Mouse (Mus musculus) common myeloid progenitor, adult 5-6 weeks (primary cell): ENCODE results near the gene Xpnpep3. TPM values are rescaled to one million over a fixed set of nuclear protein-coding genes. Genes with fewer than 3 reads are reported as not detected.

Experiments used
- ATAC-seq: replicated peaks from 2 replicates; pipeline ENCODE4 v1.8.0; 2016; ENCODE audit warnings: low read depth, mild to moderate bottlenecking, moderate TSS enrichment, inconsistent platforms; ENCODE audit not compliant: poor library complexity, severe bottlenecking
- total RNA-seq: library from RNA; stranded (forward); fragments of 200-1000, 187-1606 nt; gene quantifications from 2 replicates; pipeline ENCODE4 v1.2.3, GENCODE M21; 2017

The Xpnpep3 gene
- total RNA-seq, 1 experiment from 2014 or later: 25.1 TPM

DNA sequence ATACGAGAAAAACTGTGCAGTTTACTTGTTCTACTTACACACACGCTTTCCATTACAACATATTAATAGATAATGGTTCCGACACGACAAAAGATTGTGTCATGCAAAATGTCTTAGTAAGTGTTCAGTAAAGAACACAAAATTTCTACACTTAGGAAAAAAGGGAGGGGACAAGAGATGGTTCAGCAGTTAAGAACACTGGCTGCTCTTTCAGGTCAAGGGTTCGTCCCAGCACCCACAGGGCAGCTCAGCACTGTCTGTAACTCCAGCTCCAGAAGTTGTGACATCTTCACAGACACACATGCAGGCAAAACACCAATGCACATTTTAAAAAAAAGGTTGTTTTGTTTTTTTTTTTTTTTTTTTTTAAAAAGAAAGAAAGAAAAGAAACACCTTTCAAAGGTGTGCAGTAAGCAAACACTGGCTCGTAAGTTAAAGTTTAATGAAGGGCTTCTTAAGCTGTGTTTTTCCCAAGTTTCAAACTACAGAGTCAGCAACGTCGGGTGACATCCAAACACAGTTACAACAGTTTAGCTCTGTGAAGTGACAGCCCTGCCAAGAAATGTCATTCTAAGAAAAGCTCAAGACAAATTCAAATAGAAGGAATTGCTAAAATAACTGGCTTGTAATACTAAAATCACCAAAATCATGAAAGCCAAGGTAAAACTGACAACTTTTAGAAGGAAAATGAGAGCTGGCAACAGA lies 5.6 kb upstream of the Xpnpep3 start:
- ATAC-seq: no peak

DNA sequence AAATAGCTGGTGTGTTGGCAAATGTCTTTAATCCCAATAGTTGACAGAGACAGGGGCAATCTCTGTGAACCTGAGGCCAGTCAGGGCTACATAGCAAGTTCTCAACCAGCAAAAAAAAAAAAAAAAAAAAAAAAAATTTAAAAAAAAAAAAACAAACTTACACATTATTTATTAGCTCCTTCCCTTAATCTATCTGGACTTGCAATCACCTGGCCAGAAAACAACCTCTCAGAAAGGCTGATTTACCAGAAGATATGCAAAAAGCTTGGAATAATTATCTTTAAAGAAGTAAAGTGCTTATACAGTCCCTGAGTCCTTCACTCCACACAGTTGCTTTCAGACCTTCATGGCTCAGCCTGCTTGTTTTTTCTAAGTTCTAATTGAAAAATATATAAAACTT lies 1.7 kb upstream of the Xpnpep3 start:
- no peak for ATAC-seq

DNA sequence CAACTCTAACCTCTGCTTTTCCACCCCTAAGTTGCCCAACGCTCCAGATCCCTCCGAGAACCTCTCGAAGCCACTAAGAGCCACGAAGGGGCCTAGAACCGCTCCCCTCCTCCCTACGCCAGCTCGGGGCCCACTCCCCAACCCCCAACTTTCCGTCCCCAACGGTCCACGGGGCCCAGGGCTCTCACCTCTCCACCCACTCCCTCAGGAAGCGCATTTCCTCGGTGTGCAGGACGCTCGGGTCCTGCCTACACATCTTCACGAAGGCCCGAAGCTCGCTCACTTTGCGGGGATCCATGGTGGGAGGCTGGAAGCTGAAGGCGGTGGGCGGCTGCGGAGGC lies 671 bp upstream of the Xpnpep3 start:
- ATAC-seq: no peak; the same call in 1 of the 2 replicates

DNA sequence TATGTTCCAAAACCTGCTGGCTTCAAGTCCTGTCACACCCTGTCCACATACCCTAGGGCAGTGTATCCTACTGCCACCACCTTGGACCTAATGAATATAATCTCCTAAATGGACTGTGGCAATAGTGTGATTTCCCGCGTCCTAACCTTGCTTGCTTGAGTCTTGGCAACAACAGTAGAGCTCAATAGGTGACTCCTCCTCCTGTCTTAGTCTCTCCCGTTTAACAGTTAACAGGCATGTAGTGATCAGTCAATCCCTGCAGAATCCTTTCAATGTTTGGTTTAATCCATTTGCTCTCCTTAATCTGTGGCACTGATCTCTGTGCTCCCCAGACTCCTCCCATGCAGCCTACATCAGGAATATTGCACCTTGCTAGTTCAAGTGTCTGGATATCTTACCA lies 5.1 kb downstream of the Xpnpep3 start:
- no peak for ATAC-seq

DNA sequence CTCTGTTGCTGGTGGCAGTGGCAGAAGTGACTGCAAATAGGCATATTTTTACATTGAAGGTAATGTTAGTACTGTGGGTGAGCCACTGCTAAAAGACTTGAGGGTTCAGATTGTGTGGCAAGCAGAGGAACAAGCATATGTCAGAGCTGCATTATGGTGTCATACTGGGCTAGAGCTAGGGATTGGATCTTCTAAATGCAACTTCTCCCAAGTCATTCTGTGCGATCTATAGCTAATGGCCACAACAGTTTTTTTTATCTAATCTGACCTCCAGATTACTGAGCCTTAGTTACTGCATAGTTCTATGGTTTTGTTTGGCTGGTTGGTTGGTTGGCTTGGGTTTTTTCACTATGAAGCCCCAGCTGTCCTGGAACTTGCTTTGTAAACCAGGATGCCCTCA lies 8.3 kb downstream of the Xpnpep3 start, which contains the start of gene Dnajb7:
Gene Dnajb7 (minus strand): TSS at position 101 of the 400 bp plus-strand sequence.
- ATAC-seq: no peak

DNA sequence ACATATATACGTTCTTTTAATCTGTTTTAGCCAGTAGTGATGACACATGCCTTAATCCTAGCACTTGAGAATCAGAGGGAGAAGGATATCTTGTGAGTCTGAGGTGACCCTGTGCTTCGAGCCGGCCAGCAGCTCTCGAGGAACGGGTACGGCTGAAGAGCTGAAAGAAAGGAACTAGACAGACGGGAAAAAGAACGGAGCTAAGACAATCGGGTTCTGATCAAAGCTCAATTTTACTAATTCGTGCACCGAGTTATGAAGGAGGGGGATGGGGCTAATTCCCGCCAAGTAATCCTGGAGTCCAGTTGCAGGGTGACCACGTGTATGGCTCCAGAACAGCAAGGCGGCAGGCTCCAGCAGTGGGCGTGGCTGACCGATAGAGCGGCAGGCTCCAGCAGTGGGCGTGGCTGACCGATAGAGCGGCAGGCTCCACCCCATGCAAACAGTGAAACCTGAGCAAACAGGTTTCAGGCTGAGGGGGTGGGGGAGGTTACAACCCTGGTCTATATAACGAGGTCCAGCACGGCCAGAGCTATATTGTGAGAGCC lies 16.9 kb downstream of the Xpnpep3 start:
- ATAC-seq: peak; percentile 80

DNA sequence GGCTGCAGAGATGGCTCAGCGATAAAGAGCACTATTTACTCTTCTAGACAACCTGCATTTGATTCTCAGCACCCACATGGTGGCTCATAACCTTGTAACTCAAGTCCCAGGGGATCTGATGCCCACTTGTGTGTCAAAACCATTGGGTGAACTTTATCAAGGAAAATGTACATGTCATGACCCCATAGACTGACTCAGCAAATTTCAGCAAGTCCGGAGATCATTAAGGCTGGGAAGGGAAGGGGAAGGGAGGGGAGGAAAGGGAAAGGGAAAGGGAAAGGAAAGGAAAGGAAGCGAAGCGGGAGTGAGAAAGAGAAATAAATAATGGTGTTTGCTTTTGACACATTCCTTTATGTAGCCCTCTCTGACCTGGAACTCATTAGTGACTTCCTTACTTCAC lies 18.1 kb downstream of the Xpnpep3 start:
- ATAC-seq: no peak

DNA sequence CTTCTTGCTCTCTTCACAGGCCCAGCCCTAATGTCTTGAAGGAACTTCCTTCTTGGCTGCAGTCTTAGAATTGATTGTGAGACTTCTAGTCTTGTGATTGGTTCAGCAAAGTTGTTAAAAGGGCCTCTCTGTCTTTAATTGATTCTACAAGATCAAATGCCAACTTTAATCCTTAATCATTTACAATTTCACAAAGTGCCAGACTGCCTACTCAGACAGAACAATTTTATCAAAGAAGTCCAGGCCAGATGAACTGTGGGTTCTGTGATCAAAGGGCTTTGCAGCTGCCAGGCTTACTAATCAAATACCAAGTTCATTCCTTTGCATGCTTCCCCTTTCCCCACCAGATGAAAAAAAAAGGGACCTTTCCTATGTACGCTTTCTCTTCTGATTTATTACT lies 21.5 kb downstream of the Xpnpep3 start:
- peak; percentile 71 for ATAC-seq

DNA sequence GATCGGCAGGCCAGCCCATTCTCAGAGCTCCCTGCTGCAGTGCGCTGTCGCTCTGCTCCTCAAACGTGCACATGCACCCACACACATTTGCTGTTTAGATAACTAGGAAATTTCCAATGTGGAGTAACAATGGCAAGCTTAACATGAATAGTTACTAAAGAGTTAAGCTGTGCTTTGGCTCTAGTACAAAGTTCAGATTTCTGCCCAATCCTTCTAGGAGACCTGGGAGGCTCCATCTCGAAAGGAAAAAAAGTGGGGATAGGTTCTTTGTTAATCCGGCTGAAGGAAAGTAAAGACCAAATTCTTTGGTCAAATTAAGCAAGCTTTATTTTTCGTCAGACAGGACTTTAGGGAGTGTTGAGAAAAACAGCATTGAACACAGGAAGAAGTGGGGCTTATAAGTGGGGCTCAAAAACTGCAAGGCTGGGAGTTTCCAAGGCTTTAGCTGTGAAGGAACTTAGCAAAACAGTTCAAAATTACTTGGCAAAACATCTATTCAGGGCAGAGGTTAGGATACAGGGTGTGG lies 22.3 kb downstream of the Xpnpep3 start:
- no peak for ATAC-seq

DNA sequence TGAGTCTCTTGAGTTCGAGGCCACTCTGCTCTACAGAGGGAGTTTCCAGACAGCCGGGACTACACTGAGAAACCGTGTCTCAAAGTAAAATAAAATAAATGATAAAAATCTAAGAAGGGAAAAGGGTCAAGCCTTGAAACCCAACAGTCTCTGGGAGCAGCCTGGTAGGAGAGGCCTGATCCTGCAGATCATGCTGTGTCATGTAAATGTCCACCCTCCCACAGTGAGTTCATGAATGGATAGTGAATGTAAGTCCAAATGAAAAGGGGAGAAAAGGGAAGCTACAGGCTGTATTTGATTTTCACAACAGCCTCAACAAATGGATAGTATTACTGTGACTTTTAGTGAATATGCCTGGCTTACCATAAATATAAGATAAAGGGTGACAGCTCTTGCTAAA lies 25.4 kb downstream of the Xpnpep3 start:
- no peak for ATAC-seq

DNA sequence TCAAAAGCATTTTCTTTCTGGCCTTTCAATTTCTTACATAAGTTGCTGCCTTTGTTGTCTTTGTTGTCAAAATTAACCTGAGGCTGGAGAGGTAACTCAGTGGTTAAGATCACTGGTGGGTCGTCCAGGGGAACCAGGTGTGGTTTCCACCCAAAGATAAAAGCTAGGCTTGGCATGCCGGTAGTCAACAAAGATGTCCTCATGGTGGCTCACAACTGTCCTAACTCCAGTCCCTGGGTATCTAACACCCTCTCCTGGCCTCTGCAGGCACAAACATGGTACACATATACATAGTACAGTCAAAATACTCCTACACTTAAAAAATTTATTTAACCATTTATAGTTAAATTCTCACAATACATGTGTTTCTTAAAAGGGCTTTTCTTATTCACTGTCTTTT lies 28.0 kb downstream of the Xpnpep3 start:
- no peak for ATAC-seq

DNA sequence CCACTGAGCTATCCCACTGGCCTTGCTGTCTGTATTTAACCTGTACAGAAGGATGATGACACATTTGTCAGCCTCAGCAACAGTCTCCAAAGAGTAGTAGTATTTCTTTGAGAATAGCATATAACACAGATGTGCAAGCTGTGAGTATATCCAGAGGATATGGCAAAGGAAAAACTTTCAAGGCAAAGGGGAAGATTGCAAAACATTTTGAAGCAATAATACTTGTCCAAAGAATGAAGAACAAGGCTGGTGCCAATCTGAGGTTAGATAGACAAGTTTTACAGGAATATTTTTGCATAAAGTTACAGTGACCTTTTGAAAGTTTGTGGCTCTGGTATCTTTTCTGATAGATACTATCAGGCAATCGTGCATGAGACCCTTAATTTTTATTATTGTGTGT lies 31.3 kb downstream of the Xpnpep3 start:
- no peak for ATAC-seq

DNA sequence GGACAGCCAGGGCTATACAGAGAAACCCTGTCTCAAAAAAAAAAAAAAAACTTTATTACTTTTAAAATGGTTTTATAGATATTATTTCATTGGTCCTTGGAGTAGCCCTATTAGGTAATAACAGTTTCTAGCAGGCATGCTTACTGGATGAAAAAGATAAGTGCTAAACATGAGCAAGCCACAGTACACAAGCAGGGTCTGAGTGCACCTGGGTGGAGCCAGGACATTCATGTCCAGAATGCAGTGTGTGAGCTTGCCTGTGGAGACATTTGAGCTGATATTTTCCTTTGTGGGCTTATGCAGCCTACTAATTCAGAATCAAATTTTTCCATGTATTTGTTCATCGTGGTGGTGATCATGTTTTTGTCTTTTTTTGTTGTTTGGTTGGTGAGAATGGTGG lies 38.4 kb downstream of the Xpnpep3 start:
- ATAC-seq: no peak

DNA sequence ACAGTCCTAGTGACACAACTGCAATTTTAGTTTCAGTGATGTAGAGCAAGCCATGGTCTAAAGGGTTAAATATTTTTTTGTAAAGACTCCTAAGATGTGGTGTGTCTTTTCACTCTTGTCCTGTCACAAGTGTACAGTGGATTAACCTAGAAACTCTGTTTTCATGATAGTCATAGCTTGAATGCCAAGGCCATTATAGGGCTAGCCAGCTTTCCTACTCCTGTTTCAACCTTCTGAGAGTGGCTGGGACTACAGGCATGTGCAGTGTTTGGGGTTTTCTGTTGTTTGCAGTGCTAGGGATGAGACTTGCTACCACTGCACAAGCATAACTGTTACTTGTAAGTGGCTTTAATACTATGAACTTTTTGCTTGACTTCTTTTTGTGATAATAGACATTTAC lies 39.3 kb downstream of the Xpnpep3 start:
- no peak for ATAC-seq

DNA sequence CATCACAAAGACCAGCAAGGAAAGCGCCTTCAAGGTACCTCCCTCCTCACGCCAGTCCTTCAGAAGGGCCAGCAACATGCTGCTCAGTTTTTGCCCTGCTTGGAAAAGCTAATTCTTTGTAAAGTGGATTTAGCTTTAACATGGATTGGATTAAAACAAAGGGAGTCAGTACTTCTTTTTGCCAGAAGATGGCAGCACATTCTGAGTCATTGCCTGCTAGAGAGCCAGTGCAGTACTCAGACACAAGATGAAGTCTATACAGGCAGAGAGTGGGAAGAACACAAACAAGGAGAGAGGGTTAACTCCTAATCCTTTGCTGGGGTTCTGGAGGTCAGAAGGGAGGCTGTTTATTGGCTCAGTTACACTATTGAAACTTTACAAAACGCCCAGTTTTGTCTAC lies 48.5 kb downstream of the Xpnpep3 start:
- ATAC-seq: peak; percentile 83

DNA sequence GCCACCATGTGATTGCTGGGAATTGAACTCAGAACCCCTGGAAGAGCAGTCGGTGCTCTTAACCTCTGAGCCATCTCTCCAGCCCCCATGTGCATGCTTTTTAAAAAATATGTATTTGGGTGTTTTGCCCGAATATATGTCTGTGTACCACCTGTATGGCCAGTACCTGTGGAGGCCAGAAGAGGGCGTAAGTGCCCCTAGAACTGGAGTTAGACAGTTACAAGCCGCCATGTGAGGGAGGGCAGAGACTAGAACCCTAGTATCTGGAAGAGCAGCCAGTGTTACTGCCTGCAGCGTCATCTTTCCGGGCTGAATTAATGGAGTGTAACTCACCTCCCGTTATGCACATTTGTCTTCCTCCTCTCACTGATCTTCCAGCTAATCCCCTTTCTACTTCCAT lies 61.6 kb downstream of the Xpnpep3 start:
- no peak for ATAC-seq

DNA sequence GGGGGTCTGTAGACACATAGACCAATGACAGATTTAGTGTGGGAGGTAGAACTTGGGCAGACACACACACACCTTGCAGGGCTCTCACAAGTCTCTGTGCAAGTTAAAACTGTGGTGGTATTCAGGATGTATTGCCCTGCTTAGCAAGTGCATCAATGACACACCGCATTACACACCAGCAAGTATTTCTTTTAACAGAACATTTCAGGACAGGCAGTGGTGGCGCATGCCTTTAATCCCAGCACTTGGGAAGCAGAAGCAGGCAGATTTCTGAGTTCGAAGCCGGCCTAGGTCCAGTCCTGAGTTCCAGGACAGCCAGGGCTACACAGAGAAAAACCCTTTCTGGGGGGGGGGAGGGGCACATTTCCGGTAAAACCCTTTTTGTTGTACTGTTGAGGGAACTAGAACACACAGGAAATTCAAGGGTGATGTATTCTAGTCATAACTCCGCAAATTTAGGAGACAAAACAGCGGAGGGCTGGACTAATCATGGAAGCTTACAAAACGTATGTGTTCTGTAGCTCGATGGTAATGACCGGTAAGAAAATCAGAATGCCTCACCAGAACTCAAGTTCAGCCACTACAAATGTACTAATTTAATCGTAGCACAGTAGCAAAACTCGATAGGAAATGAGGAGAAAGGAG lies 65.2 kb downstream of the Xpnpep3 start:
- ATAC-seq: no peak

DNA sequence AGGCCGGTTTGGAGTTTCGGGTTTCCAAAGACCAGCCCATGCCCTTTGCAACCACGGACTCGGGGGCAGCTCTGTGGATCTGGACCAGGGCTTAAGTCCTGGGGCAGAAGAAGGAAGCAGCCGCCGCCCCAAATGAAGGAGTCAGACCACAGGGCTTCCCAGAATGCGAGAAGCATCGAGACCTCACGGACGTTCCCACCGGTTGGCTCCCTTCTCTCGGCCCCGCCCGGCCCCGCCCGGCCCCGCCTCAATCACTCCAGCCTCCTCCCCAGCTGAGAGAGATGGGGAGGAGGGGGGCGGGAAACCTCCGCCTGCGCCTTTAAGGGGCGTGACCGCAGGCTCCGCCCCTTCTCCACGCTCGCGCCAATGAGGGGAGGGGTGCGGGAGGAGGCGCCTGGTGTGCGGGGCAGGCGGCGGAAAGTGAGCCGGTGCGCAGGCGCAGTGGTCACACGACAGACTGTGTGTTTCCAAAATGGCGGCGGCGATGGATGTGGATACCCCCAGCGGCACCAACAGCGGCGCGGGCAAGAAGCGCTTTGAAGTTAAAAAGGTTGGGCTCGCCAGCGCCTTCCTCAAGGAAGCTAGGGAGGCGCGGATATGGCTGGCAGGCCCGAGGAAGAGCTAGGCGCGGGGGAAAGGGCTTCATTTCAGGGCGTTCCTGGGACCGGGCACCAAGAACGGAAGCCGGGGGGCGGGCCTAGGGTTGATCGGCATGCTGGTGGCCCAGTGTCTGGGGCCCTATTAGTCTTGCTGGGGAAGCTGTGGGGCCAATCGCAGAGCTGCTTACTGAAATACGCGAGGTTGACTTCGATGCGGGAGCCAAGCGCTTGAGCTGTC lies 66.2 kb downstream of the Xpnpep3 start, which contains the start of gene Rbx1:
Gene Rbx1 (plus strand): TSS at position 396 of the 837 bp plus-strand sequence.
- ATAC-seq: peak; percentile 91

DNA sequence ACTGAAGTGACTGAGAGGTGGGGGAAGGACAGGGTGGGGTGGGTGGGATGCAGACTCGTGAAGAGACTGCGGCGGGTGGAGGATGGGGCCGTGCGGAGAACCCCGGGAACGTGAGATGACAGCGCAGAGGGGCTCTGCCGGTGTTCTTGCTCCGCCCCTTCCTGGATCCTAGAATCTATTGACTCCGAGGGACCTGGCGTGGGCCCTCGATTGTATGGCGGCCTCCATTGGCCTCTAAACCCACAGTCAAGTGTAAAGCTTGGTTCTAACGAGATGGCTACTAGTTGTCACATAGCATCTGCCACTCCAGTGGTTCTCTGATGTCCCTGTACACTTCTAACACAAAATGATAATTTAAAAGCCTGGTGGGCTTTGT lies 66.8 kb downstream of the Xpnpep3 start:
- no peak for ATAC-seq

DNA sequence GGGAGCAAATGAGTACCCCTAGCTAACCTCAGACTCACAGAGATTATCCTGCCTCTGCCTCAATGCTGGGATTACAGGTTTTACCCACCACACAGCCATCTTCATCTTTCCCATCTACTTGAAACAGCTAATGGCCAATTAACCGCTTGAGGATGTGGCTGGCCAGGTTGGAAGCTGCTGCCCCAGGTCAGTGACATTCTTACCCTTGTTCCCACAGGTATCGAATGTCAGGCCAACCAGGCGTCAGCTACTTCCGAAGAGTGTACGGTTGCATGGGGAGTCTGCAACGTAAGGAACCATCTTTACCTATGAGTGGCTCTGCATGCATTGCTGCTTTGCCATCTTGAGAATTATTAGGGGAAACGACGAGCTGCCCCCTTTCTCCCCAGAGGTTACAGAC lies 70.8 kb downstream of the Xpnpep3 start:
- no peak for ATAC-seq

DNA sequence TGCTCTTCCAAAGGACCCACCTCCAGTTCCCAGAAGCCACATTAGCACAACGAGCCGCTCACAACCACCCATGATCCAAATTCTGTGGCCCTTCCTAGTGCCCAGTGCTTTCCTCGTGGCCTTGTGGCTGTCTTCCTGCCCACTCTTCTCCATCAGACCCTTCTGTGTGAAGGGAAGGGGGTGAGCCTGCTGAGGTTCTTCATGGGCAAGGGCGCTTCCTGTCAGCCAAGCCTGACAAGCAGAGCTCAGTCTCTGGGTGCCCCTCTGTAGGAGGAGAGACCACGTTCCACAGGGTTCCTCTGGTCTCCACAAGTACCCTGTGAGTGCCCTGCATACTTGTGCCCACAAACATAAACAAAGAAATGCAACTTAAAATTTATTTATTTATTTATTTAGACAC lies 72.3 kb downstream of the Xpnpep3 start:
- ATAC-seq: no peak
